In genomic region chr11:29209774-29210173, GRCm38 (mm10) we compare ENCODE assay signal across 33 mouse cellular contexts.
"Had no signal": no experiment of that assay in that cellular context is flagged by ENCODE, and none has a peak within 500 bp of the region (broad histone marks: within the 10 kb centered on the region; RNA-seq: fewer than 3 reads in every experiment).

No protein-coding gene starts in this region.

- H3K27ac ChIP-seq: heart, embryonic 13.5 days; heart, embryonic 15.5 days; hindbrain, embryonic 10.5 days; hindbrain, embryonic 12.5 days; hindbrain, embryonic 14.5 days; hindbrain, embryonic 15.5 days; hindbrain, postnatal 0 days; intestine, embryonic 15.5 days; kidney, embryonic 15.5 days; kidney, postnatal 0 days; layer of hippocampus, adult 2 months; left cerebral cortex, adult 2 months had no signal

- DNase-seq: heart, postnatal 10 days; heart, postnatal 14 days; heart, postnatal 36 days; heart, postnatal 4 days; kidney, adult 11 months; kidney, adult 18-20 months; kidney, adult 2 months; kidney, adult 8-10 months; kidney, adult 9 months; kidney, postnatal 10 days; kidney, postnatal 14 days; kidney, postnatal 25 days; kidney, postnatal 36 days; kidney, postnatal 4 days; layer of hippocampus, adult 9-11 months; layer of hippocampus, postnatal 36 days had no signal

- H3K4me1 ChIP-seq: heart, embryonic 12.5 days; heart, embryonic 13.5 days; heart, embryonic 15.5 days; hindbrain, embryonic 10.5 days; hindbrain, embryonic 12.5 days; hindbrain, embryonic 15.5 days; intestine, embryonic 15.5 days; kidney, embryonic 15.5 days had no signal

- H3K4me3 ChIP-seq: heart, embryonic 12.5 days; heart, embryonic 13.5 days; heart, embryonic 15.5 days; hindbrain, embryonic 10.5 days; hindbrain, embryonic 12.5 days; hindbrain, embryonic 15.5 days; intestine, embryonic 15.5 days; kidney, embryonic 15.5 days; layer of hippocampus, adult 2 months; left cerebral cortex, adult 2 months had no signal

- H3K27me3 ChIP-seq: heart, embryonic 12.5 days; heart, embryonic 13.5 days; heart, embryonic 15.5 days; hindbrain, embryonic 12.5 days; hindbrain, embryonic 15.5 days; intestine, embryonic 15.5 days; kidney, embryonic 15.5 days had no signal

- H3K4me2 ChIP-seq: heart, embryonic 12.5 days; heart, embryonic 13.5 days; heart, embryonic 15.5 days; hindbrain, embryonic 12.5 days; hindbrain, embryonic 14.5 days; hindbrain, embryonic 15.5 days; intestine, embryonic 15.5 days; kidney, embryonic 15.5 days had no signal

- ATAC-seq: hindbrain, embryonic 16.5 days; hindbrain, postnatal 0 days; inflammation-experienced regulatory T-cells, adult 6 months; intestine, embryonic 15.5 days; intestine, embryonic 16.5 days; intestine, postnatal 0 days had no signal

- H3K9ac ChIP-seq: heart, embryonic 12.5 days; heart, embryonic 13.5 days; heart, embryonic 15.5 days; hindbrain, embryonic 12.5 days; hindbrain, embryonic 14.5 days; hindbrain, embryonic 15.5 days; intestine, embryonic 15.5 days; kidney, embryonic 15.5 days had no signal

- H3K9me3 ChIP-seq: heart, embryonic 12.5 days; heart, embryonic 13.5 days; heart, embryonic 15.5 days; hindbrain, embryonic 10.5 days; hindbrain, embryonic 12.5 days; hindbrain, embryonic 15.5 days; intestine, embryonic 15.5 days; kidney, embryonic 15.5 days had no signal
